Mouse (Mus musculus) embryonic facial prominence, embryonic 11.5 days (tissue): ENCODE results near the gene Dmgdh. TPM values are rescaled to one million over a fixed set of nuclear protein-coding genes. Genes with fewer than 3 reads are reported as not detected.
A peak's percentile ranks its signal among the peaks of the same experiment; 100 is the strongest.

Source experiments
- ATAC-seq: fragments of 200-750 bp; cut with Nextera tagmentation; replicated peaks from 2 replicates; pipeline ENCODE4 v1.8.0; 2017; ENCODE audit warnings: low read depth; ENCODE audit not compliant: insufficient number of reproducible peaks, low FRiP score, low TSS enrichment
- DNase-seq: peaks from one replicate; pipeline ENCODE4 v3.0.0-alpha.2; 2015; ENCODE audit warnings: low spot score
- H3K27ac ChIP-seq: fragments of 300-500 bp; sonication (generic); replicated peaks from 2 replicates; pipeline ENCODE4 v1.5.1; 2014; ENCODE audit warnings: mild to moderate bottlenecking, low read depth, low read length, control low read depth
- H3K27me3 ChIP-seq: fragments of 300-500 bp; sonication (generic); 2 replicates; pipeline ENCODE4 v1.6.1; 2014; ENCODE audit warnings: mild to moderate bottlenecking, low read length, moderate library complexity, mixed read lengths; ENCODE audit not compliant: control insufficient read depth, insufficient read depth
- H3K36me3 ChIP-seq: fragments of 300-500 bp; sonication (generic); replicated peaks from 2 replicates; pipeline ENCODE4 v1.6.1; 2014; ENCODE audit warnings: low read depth, mild to moderate bottlenecking, low read length, moderate library complexity, mixed read lengths; ENCODE audit not compliant: control insufficient read depth, insufficient read depth
- H3K4me1 ChIP-seq: fragments of 300-500 bp; sonication (generic); 2 replicates; pipeline ENCODE4 v1.6.1; 2014; ENCODE audit warnings: low read length, mixed read lengths; ENCODE audit not compliant: control insufficient read depth, insufficient read depth
- H3K4me2 ChIP-seq: fragments of 300-500 bp; sonication (generic); 2 replicates; pipeline ENCODE4 v1.6.1; 2014; ENCODE audit warnings: low read depth, mild to moderate bottlenecking, control low read depth, low read length, moderate library complexity
- H3K4me3 ChIP-seq: fragments of 300-500 bp; sonication (generic); 2 replicates; pipeline ENCODE4 v1.5.1; 2014; ENCODE audit warnings: low read depth, low read length, control low read depth
- H3K9ac ChIP-seq: fragments of 300-500 bp; sonication (generic); replicated peaks from 2 replicates; pipeline ENCODE4 v1.6.1; 2014; ENCODE audit warnings: mild to moderate bottlenecking, control low read depth, low read length
- H3K9me3 ChIP-seq: fragments of 300-500 bp; sonication (generic); replicated peaks from 2 replicates; pipeline ENCODE4 v1.6.1; 2016; ENCODE audit warnings: mild to moderate bottlenecking, low read length, inconsistent platforms, mixed read lengths; ENCODE audit not compliant: control insufficient read depth
- WGBS: fragments of 180-500 bp; shearing (Covaris S2); extraction: QIAGEN DNeasy Blood & Tissue Kit; methylation state at CpG from one replicate; pipeline ENCODE4 v1.1.7; 2014; 5-methylcytosine and 5-hydroxymethylcytosine counted together
- polyA plus RNA-seq: library from polyadenylated mRNA; unstranded; fragments of >200 nt; fragmentation: Nextera tagmentation; extraction: Ambion mirVana; gene quantifications from 2 replicates; pipeline ENCODE4 v1.2.1, GENCODE M21; 2014

Dmgdh gene
- polyA plus RNA-seq, 1 experiment from 2014 or later, result not detected

DNA sequence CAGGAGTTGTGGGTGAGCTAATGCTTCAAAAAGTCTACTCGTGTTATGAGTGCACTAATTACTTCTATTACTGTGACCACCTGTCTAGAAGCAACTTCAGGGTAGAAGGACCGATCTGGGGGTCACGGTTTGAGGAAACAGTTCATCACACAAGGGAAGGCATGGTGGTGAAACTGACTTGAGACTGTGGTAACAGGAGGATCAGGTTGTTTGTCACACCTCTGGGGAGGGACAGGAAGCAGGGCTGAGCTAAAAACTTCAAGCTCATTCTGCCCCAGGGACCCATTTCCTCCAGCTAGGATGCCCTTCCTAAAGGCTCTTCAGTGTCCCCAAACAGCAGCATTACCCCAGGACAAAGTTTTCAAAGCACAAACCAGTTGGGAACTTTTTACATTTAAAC lies 88.6 kb downstream of the Dmgdh start:
- Histone ChIP-seq H3K4me1 (no peaks in the 10 kb centered on the region), H3K9ac (no peak overlapping the region), H3K4me2 (no peak overlapping the region), H3K9me3 (no peaks in the 10 kb centered on the region), H3K27me3 (no peaks in the 10 kb centered on the region), H3K27ac (no peak overlapping the region), H3K36me3 (no peaks in the 10 kb centered on the region), H3K4me3 (no peak overlapping the region)
- no peak for ATAC-seq
- 78% methylated on average over 3 of the region's 3 CpGs for WGBS
- no peak for DNase-seq

DNA sequence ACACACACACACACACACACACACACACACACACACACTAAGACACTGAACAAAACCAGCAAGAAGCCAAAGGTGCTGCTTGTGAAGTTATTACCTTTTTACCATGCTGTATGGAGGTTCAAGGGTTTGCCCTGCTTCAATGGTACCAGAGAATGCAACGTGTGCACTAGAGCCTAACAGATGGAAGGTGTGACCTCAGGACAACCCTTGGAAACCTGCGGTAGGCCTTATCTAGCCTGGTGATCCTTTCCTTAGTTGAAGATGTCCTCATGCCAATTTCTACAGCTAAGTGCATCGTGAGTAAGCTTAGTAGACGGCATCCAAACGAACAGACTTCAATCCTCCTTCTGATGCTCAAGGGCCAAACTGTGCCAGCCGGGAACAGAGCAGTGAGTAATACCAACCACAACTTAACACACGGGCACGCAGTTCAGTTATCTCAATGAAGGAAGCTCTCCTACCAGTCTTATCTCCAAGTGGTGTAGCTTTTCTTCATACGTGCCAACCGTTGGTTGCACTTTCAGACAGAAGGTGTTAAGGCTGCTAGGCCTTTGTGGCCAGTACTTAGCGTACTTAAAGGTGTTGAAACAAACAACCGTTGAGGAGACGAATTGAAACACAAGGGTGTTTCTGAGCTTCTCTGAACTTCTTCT lies 90.2 kb downstream of the Dmgdh start:
- no peaks in the 10 kb centered on the region for H3K36me3 ChIP-seq
- no peaks in the 10 kb centered on the region for H3K4me1 ChIP-seq
- WGBS, result 88% methylated on average over 13 of the region's 13 CpGs
- H3K9me3 ChIP-seq, result no peaks in the 10 kb centered on the region
- DNase-seq (no peak), ATAC-seq (no peak)
- no peak overlapping the region for H3K4me3 ChIP-seq
- no peaks in the 10 kb centered on the region for H3K27me3 ChIP-seq
- H3K27ac ChIP-seq, result no peak overlapping the region
- H3K4me2 ChIP-seq, result no peak overlapping the region
- H3K9ac ChIP-seq, result no peak overlapping the region

DNA sequence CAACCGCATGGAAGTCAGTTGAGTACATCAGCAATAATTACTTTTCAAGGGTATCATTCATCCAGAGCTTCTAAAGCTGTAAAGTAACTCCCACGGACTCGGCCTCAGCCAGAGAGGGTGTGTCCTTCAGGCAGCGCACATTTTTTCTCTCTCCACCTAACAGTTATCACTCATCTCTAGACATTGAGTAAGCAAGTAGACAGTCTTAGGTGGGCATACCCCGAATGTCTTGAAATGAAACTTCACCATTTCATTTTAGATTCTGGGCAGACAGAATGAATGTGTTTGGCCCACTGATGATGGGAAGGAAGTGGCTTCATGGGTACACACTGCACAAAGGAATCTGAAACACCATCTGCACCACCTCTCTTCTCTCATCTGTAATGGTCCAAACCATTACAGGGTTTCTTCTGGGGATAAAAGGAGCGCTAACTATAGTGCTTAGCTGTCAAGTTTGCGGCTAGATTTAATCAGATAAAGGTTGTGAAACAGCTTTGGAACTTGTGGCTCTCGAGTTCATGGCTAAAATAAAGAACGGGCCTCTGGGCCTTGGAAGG lies 96.9 kb downstream of the Dmgdh start:
- 41% methylated on average over 9 of the region's 9 CpGs for WGBS
- no peaks in the 10 kb centered on the region for H3K36me3 ChIP-seq
- H3K4me1 ChIP-seq, result no peaks in the 10 kb centered on the region
- DNase-seq (peak; percentile 8), ATAC-seq (peak; percentile 51; the same call in 1 of the 2 replicates)
- H3K27ac ChIP-seq, result peak overlapping the region; percentile 72
- peak overlapping the region; percentile 91 for H3K9ac ChIP-seq
- peak overlapping the region; percentile 97 for H3K4me2 ChIP-seq
- H3K27me3 ChIP-seq, result no peaks in the 10 kb centered on the region
- H3K9me3 ChIP-seq, result no peaks in the 10 kb centered on the region
- H3K4me3 ChIP-seq, result peak overlapping the region; percentile 62

DNA sequence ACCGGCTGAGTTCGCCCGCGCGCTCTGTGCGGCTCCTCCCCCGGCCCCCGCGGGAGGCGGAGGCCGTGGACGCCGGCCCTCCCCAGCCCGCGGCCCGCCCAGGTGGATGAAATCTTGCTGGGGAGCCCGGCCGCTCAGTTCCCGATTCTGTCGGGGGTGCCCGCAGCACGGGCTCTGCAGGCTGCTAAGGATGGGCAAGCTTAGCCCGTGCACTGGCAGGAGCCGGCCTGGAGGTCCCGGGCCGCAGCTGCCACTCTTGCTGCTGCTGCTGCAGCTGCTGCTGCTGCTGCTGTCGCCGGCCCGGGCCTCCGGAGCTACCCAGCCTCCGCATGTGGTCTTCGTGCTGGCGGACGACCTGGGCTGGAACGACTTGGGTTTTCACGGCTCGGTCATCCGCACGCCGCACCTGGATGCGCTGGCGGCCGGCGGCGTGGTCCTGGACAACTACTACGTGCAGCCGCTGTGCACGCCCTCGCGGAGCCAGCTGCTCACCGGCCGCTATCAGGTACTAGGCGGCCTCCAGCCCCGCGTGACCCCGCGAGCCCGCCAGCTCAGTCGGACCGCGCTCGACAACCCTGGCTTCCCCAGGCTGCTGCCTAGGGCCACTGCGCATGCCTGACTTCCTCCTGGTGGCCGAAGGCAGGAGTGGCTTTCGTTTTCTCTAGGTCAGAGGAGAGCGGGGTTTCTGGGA lies 97.5 kb downstream of the Dmgdh start, which contains the start of gene Arsb:
TSS of gene Arsb (plus strand) at position 43 of the 691 bp plus-strand sequence.
- H3K4me3 ChIP-seq, result peak within 1 kb of the TSS; percentile 62
- peak within 1 kb of the TSS; percentile 72 for H3K27ac ChIP-seq
- H3K4me1 ChIP-seq, result no peaks in the 10 kb centered on the region
- H3K27me3 ChIP-seq, result no peaks in the 10 kb centered on the region
- H3K36me3 ChIP-seq, result no peaks in the 10 kb centered on the region
- H3K9me3 ChIP-seq, result no peaks in the 10 kb centered on the region
- H3K9ac ChIP-seq, result peak within 1 kb of the TSS; percentile 91
- DNase-seq (peak; percentile 88), ATAC-seq (peak; percentile 94)
- peak within 1 kb of the TSS; percentile 97 for H3K4me2 ChIP-seq
- 1% methylated on average over 61 of the region's 66 CpGs for WGBS

DNA sequence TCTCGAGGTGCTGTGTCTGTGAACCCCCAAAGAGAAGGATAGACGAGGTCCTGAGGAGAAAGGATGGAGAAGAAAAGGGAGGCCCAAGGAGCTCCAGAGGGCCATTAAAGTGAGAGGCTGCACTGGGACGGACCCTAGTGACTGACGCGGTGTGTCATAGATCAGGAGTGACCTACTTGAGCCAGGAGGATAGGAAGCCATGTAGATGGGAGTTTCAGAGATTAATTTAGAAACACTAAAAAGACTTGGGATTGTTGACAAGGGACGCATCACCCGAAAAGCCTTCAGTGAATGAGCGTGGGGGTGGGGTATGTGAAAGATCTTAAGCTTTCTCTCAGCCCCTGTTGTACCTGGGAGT lies 98.0 kb downstream of the Dmgdh start:
- H3K9me3 ChIP-seq, result no peaks in the 10 kb centered on the region
- H3K27me3 ChIP-seq, result no peaks in the 10 kb centered on the region
- H3K9ac ChIP-seq, result peak overlapping the region; percentile 91
- no peaks in the 10 kb centered on the region for H3K4me1 ChIP-seq
- peak overlapping the region; percentile 97 for H3K4me2 ChIP-seq
- WGBS, result 35% methylated on average over 8 of the region's 8 CpGs
- ATAC-seq (no peak), DNase-seq (no peak)
- H3K36me3 ChIP-seq, result no peaks in the 10 kb centered on the region
- H3K27ac ChIP-seq, result no peak overlapping the region
- H3K4me3 ChIP-seq, result peak overlapping the region; percentile 62

DNA sequence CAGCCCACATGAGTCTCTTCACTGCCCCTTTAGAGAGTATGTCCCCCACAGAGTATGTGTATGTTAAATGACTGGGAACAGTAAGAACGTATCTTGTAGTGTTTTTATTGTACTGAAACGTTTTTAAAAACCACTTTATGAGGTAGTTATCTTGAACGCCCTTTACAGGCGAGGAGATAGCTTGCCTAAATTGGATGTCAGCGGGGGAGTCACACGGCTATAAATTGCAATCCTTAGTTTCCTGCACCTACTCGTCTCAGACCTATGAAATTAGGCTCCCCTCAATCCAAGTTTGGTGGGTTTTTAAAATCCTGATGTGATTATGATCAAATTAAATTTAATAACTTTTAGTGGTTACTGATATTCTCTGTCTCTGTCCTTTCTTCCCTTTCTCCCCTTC lies 98.6 kb downstream of the Dmgdh start:
- WGBS, result 79% methylated on average over 7 of the region's 7 CpGs
- no peak overlapping the region for H3K4me3 ChIP-seq
- DNase-seq (no peak), ATAC-seq (no peak)
- no peaks in the 10 kb centered on the region for H3K27me3 ChIP-seq
- no peaks in the 10 kb centered on the region for H3K4me1 ChIP-seq
- no peak overlapping the region for H3K9ac ChIP-seq
- no peak overlapping the region for H3K27ac ChIP-seq
- H3K4me2 ChIP-seq, result no peak overlapping the region
- H3K36me3 ChIP-seq, result no peaks in the 10 kb centered on the region
- no peaks in the 10 kb centered on the region for H3K9me3 ChIP-seq

DNA sequence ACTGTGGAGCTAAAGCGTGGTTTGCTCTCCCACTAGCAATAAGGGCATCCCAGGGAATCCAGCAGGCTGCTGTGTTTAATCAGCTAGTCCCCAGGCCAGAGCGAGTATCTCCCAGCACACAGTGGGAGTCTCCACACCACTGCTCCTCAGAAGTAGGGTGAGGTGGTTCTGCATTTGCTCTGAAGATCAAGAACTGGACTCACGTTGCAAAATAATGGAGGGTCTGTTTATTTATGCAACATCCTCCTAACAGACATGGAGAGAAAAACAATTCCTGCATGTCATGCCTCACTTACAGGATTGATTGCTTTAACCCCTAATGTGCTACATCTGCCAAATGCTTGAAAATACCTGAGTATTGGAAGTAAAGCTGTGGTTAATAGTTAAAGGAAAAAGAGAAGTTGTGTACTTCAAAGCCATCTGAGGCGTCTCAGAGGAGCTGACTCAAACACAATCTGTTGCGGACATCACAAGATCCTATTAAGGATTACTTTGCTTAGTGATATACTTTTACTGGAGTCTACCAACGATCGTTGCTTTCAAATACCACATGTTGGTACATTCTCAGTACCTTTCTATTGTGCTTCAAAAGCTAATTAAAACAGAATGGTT lies 99.6 kb downstream of the Dmgdh start:
- WGBS, result 58% methylated on average over 7 of the region's 7 CpGs
- no peak overlapping the region for H3K4me2 ChIP-seq
- ATAC-seq, result no peak

DNA sequence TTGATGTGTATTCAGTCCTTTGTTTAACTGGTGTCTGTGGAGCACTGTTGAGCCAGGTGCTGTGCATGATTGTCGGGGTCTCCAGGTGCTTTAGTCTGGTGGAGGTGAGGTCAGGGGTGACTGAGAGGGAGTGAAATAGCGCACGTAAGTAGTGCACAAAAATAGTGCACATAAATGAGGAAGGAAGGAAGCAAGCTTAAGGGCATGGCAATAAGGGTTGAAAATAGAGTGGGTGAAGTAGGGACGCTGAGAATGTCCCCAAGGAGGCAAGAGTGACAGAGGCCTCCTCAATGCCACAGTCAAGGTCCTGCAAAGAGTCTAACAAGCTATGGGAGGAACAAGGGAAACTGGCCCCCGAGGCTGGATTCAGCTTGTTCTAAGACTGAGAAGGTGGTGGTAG lies 108.6 kb downstream of the Dmgdh start:
- ATAC-seq (no peak), DNase-seq (no peak)
- Histone ChIP-seq H3K27ac (no peak overlapping the region), H3K4me1 (no peaks in the 10 kb centered on the region), H3K4me3 (no peak overlapping the region), H3K27me3 (no peaks in the 10 kb centered on the region), H3K36me3 (no peaks in the 10 kb centered on the region), H3K9me3 (no peaks in the 10 kb centered on the region), H3K9ac (no peak overlapping the region), H3K4me2 (no peak overlapping the region)
- 79% methylated on average over 5 of the region's 5 CpGs for WGBS

More for the DNA sequence above, 99.6 kb downstream of the Dmgdh start:
- DNase-seq, result no peak
- H3K9ac ChIP-seq, result no peak overlapping the region
- H3K4me3 ChIP-seq, result no peak overlapping the region
- no peak overlapping the region for H3K27ac ChIP-seq
- no peaks in the 10 kb centered on the region for H3K27me3 ChIP-seq
- no peaks in the 10 kb centered on the region for H3K9me3 ChIP-seq
- H3K36me3 ChIP-seq, result no peaks in the 10 kb centered on the region
- no peaks in the 10 kb centered on the region for H3K4me1 ChIP-seq
